In the genomic region with DNA sequence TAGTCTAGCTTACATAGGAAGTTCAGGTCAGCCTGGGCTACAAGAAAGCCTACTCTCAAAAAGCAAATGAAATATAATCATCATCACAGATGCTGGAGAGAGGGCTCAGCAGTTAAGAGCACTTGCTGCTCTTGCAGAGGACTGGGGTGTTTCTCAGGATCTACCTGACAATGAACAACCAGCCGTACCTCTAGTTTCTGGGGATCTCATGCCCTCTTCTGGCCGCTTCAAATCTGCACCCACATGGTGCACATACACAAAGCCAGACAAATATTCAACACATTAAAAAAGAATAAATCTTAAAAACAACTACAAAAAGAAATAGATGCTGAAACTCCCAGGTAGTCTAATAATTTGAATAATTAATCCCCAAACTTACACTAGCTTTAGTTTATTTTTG, we compare ENCODE assay signal across 32 mouse cellular contexts. TPM values are rescaled to one million over a fixed set of nuclear protein-coding genes. Genes with fewer than 3 reads are reported as not detected.
DNase-seq lines count a peak whose midpoint lies in the region; ATAC-seq and TF ChIP-seq lines count a peak whose summit lies in the region.
"Had no signal": no experiment of that assay in that cellular context is flagged by ENCODE, and none has a peak within 500 bp of the region (broad histone marks: within the 10 kb centered on the region; RNA-seq: fewer than 3 reads in every experiment).

No protein-coding gene starts in this region.

- 100% methylated on average over 2 of the region's 2 CpGs for WGBS in kidney, adult 2 months
- 95% methylated on average over 2 of the region's 2 CpGs for WGBS in intestine, postnatal 0 days
- WGBS in cerebellum, adult 2 months, result 95% methylated on average over 2 of the region's 2 CpGs

- no peaks in the 10 kb centered on the region for H3K4me1 ChIP-seq in kidney, adult 2 months (ENCODE audit: control insufficient read depth, insufficient read depth, low read length)
- H3K4me1 ChIP-seq in intestine, postnatal 0 days (replicated peaks; ENCODE audit: control insufficient read depth, insufficient read depth, low read length), result no peaks in the 10 kb centered on the region
- no peaks in the 10 kb centered on the region for H3K4me1 ChIP-seq in cerebellum, adult 2 months (ENCODE audit: control insufficient read depth, insufficient read depth, low read length)
- H3K4me1 ChIP-seq: forebrain, embryonic 12.5 days; heart, embryonic 15.5 days; midbrain, embryonic 13.5 days; neural tube, embryonic 13.5 days had no signal

- no peak for TF ChIP-seq POLR2A in kidney, adult 2 months (IDR thresholded peaks at IDR 0.05; ENCODE audit: low read depth, low read length)
- no peak for TF ChIP-seq POLR2A in cerebellum, adult 2 months (IDR thresholded peaks at IDR 0.05; ENCODE audit: borderline replicate concordance, insufficient read depth, low read length)

- H3K9ac ChIP-seq in intestine, postnatal 0 days (ENCODE audit: low read depth, low read length), result no peak overlapping the region
- H3K9ac ChIP-seq: forebrain, embryonic 12.5 days; forebrain, postnatal 0 days; heart, embryonic 15.5 days; kidney, embryonic 15.5 days; limb, embryonic 12.5 days; liver, postnatal 0 days; midbrain, embryonic 13.5 days; neural tube, embryonic 13.5 days had no signal

- H3K9me3 ChIP-seq in intestine, postnatal 0 days (ENCODE audit: control insufficient read depth), result 0 out of 2 replicates have a peak, but pooled peaks cover 6% of the 10 kb centered on the region
- H3K9me3 ChIP-seq: forebrain, embryonic 12.5 days; heart, embryonic 15.5 days; kidney, embryonic 15.5 days; limb, embryonic 12.5 days; neural tube, embryonic 13.5 days had no signal

- 0 out of 2 replicates have a peak, but pooled peaks have one; percentile 3 for TF ChIP-seq CTCF in kidney, adult 2 months (conservative IDR thresholded peaks at IDR 0.05; ENCODE audit: insufficient read depth, insufficient read length, low read depth, low read length)
- peak; percentile 34 for TF ChIP-seq CTCF in intestine, postnatal 0 days (IDR thresholded peaks at IDR 0.05; ENCODE audit: low read depth)
- TF ChIP-seq CTCF in cerebellum, adult 2 months (IDR thresholded peaks at IDR 0.05; ENCODE audit: borderline replicate concordance, insufficient read depth, low read depth, low read length), result no peak

- no peak for DNase-seq in kidney, adult 2 months
- DNase-seq in kidney, postnatal 4 days, result no peak
- DNase-seq in A20 (ENCODE audit: low read depth, low spot score) (peak; percentile 30), ES-CJ7 (ENCODE audit: low read depth, low spot score) (peak; percentile 45)
- DNase-seq in gastrocnemius, adult 18-20 months (ENCODE audit: low spot score), result no peak
- no peak for DNase-seq in cerebellum, adult 2 months
- DNase-seq: adrenal gland, postnatal 10 days; cerebellum, adult 11 months; cerebellum, adult 9-11 months; forebrain, postnatal 0 days; gastrocnemius, postnatal 10 days; kidney, adult 11 months; liver, postnatal 0 days; lung, postnatal 10 days had no signal

- H3K4me2 ChIP-seq in intestine, postnatal 0 days (replicated peaks; ENCODE audit: low read depth), result no peak overlapping the region
- H3K4me2 ChIP-seq: forebrain, embryonic 12.5 days; heart, embryonic 15.5 days; kidney, embryonic 15.5 days; limb, embryonic 12.5 days; midbrain, embryonic 13.5 days; neural tube, embryonic 13.5 days had no signal

- H3K36me3 ChIP-seq in kidney, adult 2 months (ENCODE audit: control insufficient read depth, insufficient read depth, low read length), result no peaks in the 10 kb centered on the region
- no peaks in the 10 kb centered on the region; the same call in 1 of the 2 replicates for H3K36me3 ChIP-seq in intestine, postnatal 0 days (ENCODE audit: control insufficient read depth, insufficient read depth)
- H3K36me3 ChIP-seq: forebrain, embryonic 12.5 days; heart, embryonic 10.5 days; heart, embryonic 15.5 days; kidney, embryonic 15.5 days; limb, embryonic 12.5 days; midbrain, embryonic 13.5 days; neural tube, embryonic 13.5 days had no signal

- H3K27me3 ChIP-seq in kidney, adult 2 months (replicated peaks; ENCODE audit: control insufficient read depth, insufficient read depth, low read length), result no peaks in the 10 kb centered on the region
- H3K27me3 ChIP-seq in intestine, postnatal 0 days (replicated peaks; ENCODE audit: control insufficient read depth, insufficient read depth, low read length), result peaks cover 37% of the 10 kb centered on the region
- no peaks in the 10 kb centered on the region for H3K27me3 ChIP-seq in cerebellum, adult 2 months (ENCODE audit: control insufficient read depth, insufficient read depth, low read length)
- H3K27me3 ChIP-seq: forebrain, embryonic 12.5 days; heart, embryonic 15.5 days; kidney, embryonic 15.5 days; limb, embryonic 12.5 days; midbrain, embryonic 13.5 days; neural tube, embryonic 13.5 days had no signal

- no peak overlapping the region for H3K4me3 ChIP-seq in kidney, adult 2 months (ENCODE audit: insufficient read depth, low read depth, low read length)
- no peak overlapping the region for H3K4me3 ChIP-seq in intestine, postnatal 0 days (ENCODE audit: low read depth, low read length)
- no peak overlapping the region for H3K4me3 ChIP-seq in cerebellum, adult 2 months (replicated peaks; ENCODE audit: insufficient read depth, low read depth, low read length)
- H3K4me3 ChIP-seq: forebrain, embryonic 12.5 days; heart, embryonic 10.5 days; heart, embryonic 15.5 days; kidney, embryonic 15.5 days; left cerebral cortex, adult 2 months; limb, embryonic 12.5 days; midbrain, embryonic 13.5 days; neural tube, embryonic 13.5 days had no signal

- no peak for ATAC-seq in intestine, postnatal 0 days
- ATAC-seq: forebrain, postnatal 0 days; hindbrain, embryonic 16.5 days; liver, postnatal 0 days; midbrain, embryonic 13.5 days had no signal

- no peak overlapping the region for H3K27ac ChIP-seq in kidney, adult 2 months (ENCODE audit: insufficient read depth, low read depth, low read length)
- H3K27ac ChIP-seq in intestine, postnatal 0 days (ENCODE audit: low read depth, low read length), result no peak overlapping the region
- no peak overlapping the region for H3K27ac ChIP-seq in cerebellum, adult 2 months (ENCODE audit: insufficient read depth, low read length)
- H3K27ac ChIP-seq: forebrain, embryonic 12.5 days; heart, embryonic 10.5 days; heart, embryonic 15.5 days; kidney, embryonic 15.5 days; left cerebral cortex, adult 2 months; limb, embryonic 12.5 days; macrophage; midbrain, embryonic 13.5 days; neural tube, embryonic 13.5 days had no signal

RNA-seq across cellular contexts. Expression of gene Spink4, which starts 24.2 kb away (rescaled TPM):
- 2.6 and 3.2 TPM in 2 replicates for polyA plus RNA-seq in kidney, adult 2 months (2012; rRNA removed)
- 419 and 610 TPM in 2 replicates for polyA plus RNA-seq in intestine, postnatal 0 days (2015; fragmentation: Nextera tagmentation; extraction: Ambion mirVana)
- total RNA-seq in gastrocnemius, adult 18-20 months (2021), result not detected
- polyA plus RNA-seq in cerebellum, adult 2 months (2012; rRNA removed), result 0.57 TPM in 1 of 2 replicates, not detected in the other
- total RNA-seq: common myeloid progenitor, adult 5-6 weeks; forebrain, postnatal 0 days; gastrocnemius, postnatal 10 days; layer of hippocampus, postnatal 10 days; left cerebral cortex, adult 2 months; left cerebral cortex, postnatal 25 days; megakaryocyte-erythroid progenitor cell, adult 5-6 weeks had no signal
- polyA plus RNA-seq: embryonic facial prominence, embryonic 14.5 days; forebrain, embryonic 12.5 days; forebrain, postnatal 0 days; hindbrain, embryonic 11.5 days; hindbrain, embryonic 16.5 days; limb, embryonic 12.5 days; macrophage; midbrain, embryonic 13.5 days; neural tube, embryonic 13.5 days; stomach, embryonic 14.5 days had no signal

RNA-seq across cellular contexts. Expression of gene B4galt1, which starts 41.8 kb away (rescaled TPM):
- polyA plus RNA-seq in kidney, adult 2 months (2012; rRNA removed), result 20.1 and 22.2 TPM in 2 replicates
- polyA plus RNA-seq in intestine, postnatal 0 days (2015; fragmentation: Nextera tagmentation; extraction: Ambion mirVana), result 15.3 and 15.5 TPM in 2 replicates
- 10 to 100 TPM; 23.0 to 25.4 TPM for total RNA-seq in gastrocnemius, adult 18-20 months (2021)
- polyA plus RNA-seq in cerebellum, adult 2 months (2012; rRNA removed), result 3.2 and 3.5 TPM in 2 replicates

RNA-seq across cellular contexts. Expression of gene Bag1, which starts 52.4 kb away (rescaled TPM):
- 133 and 162 TPM in 2 replicates for polyA plus RNA-seq in kidney, adult 2 months (2012; rRNA removed)
- polyA plus RNA-seq in intestine, postnatal 0 days (2015; fragmentation: Nextera tagmentation; extraction: Ambion mirVana), result 120 and 138 TPM in 2 replicates
- 100 to 1,000 TPM; 232 to 237 TPM for total RNA-seq in gastrocnemius, adult 18-20 months (2021)
- 143 and 159 TPM in 2 replicates for polyA plus RNA-seq in cerebellum, adult 2 months (2012; rRNA removed)

RNA-seq across cellular contexts. Expression of gene Chmp5, which starts 52.6 kb away (rescaled TPM):
- polyA plus RNA-seq in kidney, adult 2 months (2012; rRNA removed), result 25.7 and 41.9 TPM in 2 replicates
- polyA plus RNA-seq in intestine, postnatal 0 days (2015; fragmentation: Nextera tagmentation; extraction: Ambion mirVana), result 133 and 136 TPM in 2 replicates
- total RNA-seq in gastrocnemius, adult 18-20 months (2021), result 10 to 100 TPM; 23.2 to 25.4 TPM
- 118 and 125 TPM in 2 replicates for polyA plus RNA-seq in cerebellum, adult 2 months (2012; rRNA removed)

Comparison
In these comparisons a context has a peak if more than half of its experiments do, and no peak if none do; other contexts are left out.
1. DNase-seq: peak in A20 (single experiment) and ES-CJ7 (single experiment); none in kidney, adult 2 months (single experiment), kidney, postnatal 4 days (0 of 2), gastrocnemius, adult 18-20 months (single experiment) and cerebellum, adult 2 months (0 of 2).
2. RNA of gene Spink4, which starts 24.2 kb away (polyA plus RNA-seq): 419 to 610 TPM in intestine, postnatal 0 days; 2.6 to 3.2 TPM in kidney, adult 2 months and 0.57 TPM in cerebellum, adult 2 months; every median in the first group is over 10 times any median in the second.